Mouse (Mus musculus) liver, adult 2 months (tissue): Measurements from ENCODE around the gene Patl2. TPM values are rescaled to one million over a fixed set of nuclear protein-coding genes. Genes with fewer than 3 reads are reported as not detected.

ENCODE experiments used
- DNase-seq: peaks from one replicate; pipeline ENCODE4 v3.0.0-alpha.2; 2011; ENCODE audit warnings: low read depth, low spot score; ENCODE audit errors: extremely low read depth
- H3K27ac ChIP-seq: fragments of 200-500 bp; replicated peaks from 2 replicates; pipeline ENCODE4 v1.5.1; 2012; ENCODE audit warnings: low read depth, mild to moderate bottlenecking, control low read depth, inconsistent platforms, low read length; ENCODE audit not compliant: insufficient read depth
- H3K27me3 ChIP-seq: fragments of 200-500 bp; 2 replicates; pipeline ENCODE4 v1.6.1; 2012; ENCODE audit warnings: mild to moderate bottlenecking, moderate library complexity, low read length, inconsistent platforms; ENCODE audit not compliant: control insufficient read depth, insufficient read depth
- H3K36me3 ChIP-seq: fragments of 200-500 bp; 2 replicates; pipeline ENCODE4 v1.6.1; 2012; ENCODE audit warnings: low read length, inconsistent platforms; ENCODE audit not compliant: control insufficient read depth, insufficient read depth
- H3K4me1 ChIP-seq: fragments of 200-500 bp; 2 replicates; pipeline ENCODE4 v1.6.1; 2011; ENCODE audit warnings: low read length; ENCODE audit not compliant: control insufficient read depth, insufficient read depth
- H3K4me3 ChIP-seq: fragments of 200-500 bp; 2 replicates; pipeline ENCODE4 v1.5.1; 2011; ENCODE audit warnings: low read depth, mild to moderate bottlenecking, control low read depth, low read length, moderate library complexity; ENCODE audit not compliant: insufficient read depth
- H3K79me2 ChIP-seq: fragments of 200-500 bp; 2 replicates; pipeline ENCODE4 v1.6.1; 2012; ENCODE audit warnings: inconsistent platforms, mild to moderate bottlenecking, low read length, moderate library complexity; ENCODE audit not compliant: control insufficient read depth, insufficient read depth
- H3K9ac ChIP-seq: fragments of 200-500 bp; 2 replicates; pipeline ENCODE4 v1.6.1; 2012; ENCODE audit warnings: low read depth, mild to moderate bottlenecking, control low read depth, inconsistent platforms, low read length
- CTCF ChIP-seq: fragments of 200-500 bp; IDR thresholded peaks from 2 replicates; pipeline ENCODE4 v1.5.1; 2011; ENCODE audit warnings: low read depth, low read length, control low read depth
- POLR2A ChIP-seq: fragments of 200-500 bp; IDR thresholded peaks from 2 replicates; pipeline ENCODE4 v1.6.1; 2011; ENCODE audit warnings: low read length, control low read depth; ENCODE audit not compliant: insufficient read depth; ENCODE audit errors: extremely low read depth
- WGBS: fragments of 180-500 bp; shearing (Covaris S2); methylation state at CpG from one replicate; pipeline ENCODE4 v1.1.7; 2018; 5-methylcytosine and 5-hydroxymethylcytosine counted together
- polyA plus RNA-seq: library from polyadenylated mRNA; depleted of rRNA; stranded (reverse); fragments of >200 nt; gene quantifications from 2 replicates; pipeline ENCODE4 v1.2.3, GENCODE M21; 2012
- total RNA-seq: library from RNA; depleted of rRNA; stranded (reverse); fragments of >200 nt; gene quantifications from 2 replicates; pipeline ENCODE4 v1.2.3, GENCODE M21; 2014

The Patl2 gene
- total and polyA plus RNA-seq, 2 experiments: 0.09 TPM; not detected in 1

DNA sequence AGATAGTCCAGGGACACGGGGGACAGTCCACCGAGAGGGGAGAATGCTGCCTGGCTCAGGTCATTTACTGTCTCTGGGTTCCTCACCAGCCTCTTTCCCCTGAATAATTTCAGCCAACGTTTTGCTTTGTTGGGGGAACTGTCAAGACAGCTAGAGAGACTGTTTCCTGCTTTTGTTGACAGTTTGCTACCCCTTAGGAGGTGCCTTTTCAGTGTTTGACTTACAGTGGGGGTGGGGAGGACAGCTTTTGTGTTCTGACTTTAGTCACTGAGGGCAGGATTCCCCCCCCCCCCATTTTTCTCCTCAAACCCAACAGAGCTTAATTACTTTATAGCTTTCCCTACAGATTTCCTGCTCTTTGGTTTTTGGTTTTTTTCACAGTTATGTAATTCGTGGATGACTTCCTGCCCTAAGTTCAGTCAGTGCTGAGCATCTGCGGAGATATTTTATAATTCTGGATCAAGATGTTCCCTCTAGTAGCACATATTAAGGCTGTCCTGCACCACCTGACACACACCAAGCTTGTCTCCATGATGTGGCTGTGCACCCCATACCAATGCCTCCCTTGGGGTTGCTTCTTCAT is 59.1 kb downstream of the Patl2 start:
- TF ChIP-seq CTCF: no peak
- no peak for TF ChIP-seq POLR2A
- Histone ChIP-seq H3K4me1 (no peaks in the 10 kb centered on the region; the same call in 1 of the 2 replicates), H3K36me3 (no peaks in the 10 kb centered on the region), H3K9ac (no peak overlapping the region), H3K27ac (no peak overlapping the region), H3K4me3 (no peak overlapping the region), H3K79me2 (no peaks in the 10 kb centered on the region), H3K27me3 (no peaks in the 10 kb centered on the region)
- WGBS: 53% methylated on average over 5 of the region's 5 CpGs
- DNase-seq: no peak

DNA sequence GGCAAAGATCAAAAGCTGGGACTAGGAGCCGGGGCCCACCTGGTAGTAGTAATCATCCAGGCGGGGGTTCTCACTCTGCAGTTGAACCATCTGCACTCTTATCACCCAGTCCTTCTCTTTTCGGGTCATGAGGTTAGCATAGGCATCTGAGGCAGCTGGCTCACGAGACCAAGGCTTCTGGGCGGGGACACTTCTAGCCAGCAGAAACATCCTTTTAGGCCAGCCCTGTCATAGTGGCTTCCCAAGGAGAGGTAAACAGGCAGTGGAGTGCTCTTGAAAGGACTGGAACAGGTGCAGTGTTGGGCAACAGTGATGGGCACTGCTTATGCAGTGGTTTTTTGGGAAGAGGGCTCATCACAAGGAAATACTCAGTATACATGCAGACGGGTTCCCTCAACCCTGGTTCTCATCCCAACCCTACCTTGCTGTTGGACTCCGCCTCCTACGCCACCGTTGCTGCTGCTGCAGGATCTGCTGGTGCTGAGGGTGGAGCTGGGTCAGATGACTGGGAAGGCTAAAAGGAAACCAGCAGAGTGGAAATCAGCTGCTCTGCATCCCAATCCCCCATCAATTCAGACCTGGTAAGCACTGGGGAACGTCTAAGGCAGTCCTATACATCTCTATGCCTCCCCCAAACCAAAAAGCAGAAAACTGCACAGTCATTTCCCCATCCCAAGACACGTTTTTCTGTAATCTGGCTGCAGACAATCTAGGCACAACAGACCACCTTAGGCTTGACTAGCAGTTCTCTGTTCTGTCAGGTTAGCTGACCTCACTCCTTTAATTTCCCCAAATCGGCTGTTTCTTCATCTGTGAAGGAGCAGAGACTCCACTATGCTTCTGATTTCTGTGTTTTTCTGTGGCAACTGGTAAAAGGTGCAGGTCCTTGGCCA is 60.1 kb downstream of the Patl2 start:
- H3K4me3 ChIP-seq: no peak overlapping the region
- no peak for TF ChIP-seq CTCF
- TF ChIP-seq POLR2A: no peak
- H3K27me3 ChIP-seq: no peaks in the 10 kb centered on the region
- H3K79me2 ChIP-seq: no peaks in the 10 kb centered on the region
- no peak overlapping the region for H3K9ac ChIP-seq
- H3K4me1 ChIP-seq: no peaks in the 10 kb centered on the region; the same call in 1 of the 2 replicates
- H3K27ac ChIP-seq: no peak overlapping the region
- no peaks in the 10 kb centered on the region for H3K36me3 ChIP-seq
- WGBS: 75% methylated on average over 12 of the region's 12 CpGs
- DNase-seq: no peak

DNA sequence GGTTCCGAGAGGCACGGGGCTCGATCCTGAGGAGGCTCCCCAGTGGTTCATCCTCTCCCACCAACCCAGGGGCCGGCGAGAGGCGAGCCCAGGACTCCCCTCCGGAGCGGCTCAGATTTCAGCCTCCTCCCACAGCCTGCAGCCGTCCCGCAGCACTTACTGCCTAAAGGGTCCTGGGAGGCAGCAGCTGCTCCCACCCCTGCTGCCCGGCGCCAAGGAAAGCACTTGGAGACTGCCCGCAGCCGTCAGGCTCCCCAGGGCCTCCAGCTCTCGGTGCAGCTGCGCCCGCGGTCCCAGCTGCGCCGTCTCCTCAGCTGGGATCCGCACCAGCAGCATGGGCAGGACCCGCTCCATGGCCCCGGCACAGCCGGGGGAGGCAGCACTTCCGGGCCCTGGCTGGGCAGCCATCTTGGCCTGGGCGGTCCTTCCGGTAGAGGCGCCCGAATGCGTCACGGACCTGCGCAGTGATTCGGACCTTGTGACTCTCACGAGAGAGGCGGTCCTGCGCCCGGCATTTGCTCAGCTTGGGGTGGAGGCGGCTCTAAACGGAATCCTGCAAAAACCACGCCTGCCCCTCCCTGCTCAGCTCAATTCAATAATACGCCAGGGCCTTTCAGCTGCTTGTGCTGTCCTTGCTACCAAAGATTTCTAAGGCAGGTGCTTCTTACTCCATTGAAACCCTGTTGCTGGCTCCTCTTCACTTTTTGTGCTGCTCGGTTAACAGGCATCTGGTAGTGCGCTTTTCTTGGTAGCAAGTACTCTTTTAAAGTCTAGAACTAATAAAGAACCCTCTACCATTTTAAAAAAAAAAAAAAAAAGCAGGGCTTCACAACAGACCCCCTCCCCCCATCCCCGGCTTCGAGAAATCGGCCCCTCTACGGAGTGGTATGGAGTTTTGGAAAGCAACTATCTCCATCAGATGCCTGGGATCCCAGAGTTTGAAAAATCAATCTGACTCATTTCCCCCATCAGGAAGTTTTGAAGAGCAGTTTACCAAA is 67.7 kb downstream of the Patl2 start, which contains the start of gene Spg11:
TSS of gene Spg11 (minus strand) at position 426 of the 998 bp plus-strand sequence.
- peaks cover 4% of the 10 kb centered on the region; the same call in 1 of the 2 replicates for H3K4me1 ChIP-seq
- H3K27me3 ChIP-seq: no peaks in the 10 kb centered on the region
- WGBS: 1% methylated on average over 47 of the region's 47 CpGs
- H3K79me2 ChIP-seq: peaks cover 5% of the 10 kb centered on the region; the same call in 1 of the 2 replicates
- TF ChIP-seq CTCF (no peak), POLR2A (peak; percentile 93)
- peak within 1 kb of the TSS; percentile 79 for H3K27ac ChIP-seq
- peak; percentile 89 for DNase-seq
- H3K36me3 ChIP-seq: peaks cover 6% of the 10 kb centered on the region
- peak within 1 kb of the TSS; percentile 93 for H3K4me3 ChIP-seq
- peak within 1 kb of the TSS; percentile 98 for H3K9ac ChIP-seq

DNA sequence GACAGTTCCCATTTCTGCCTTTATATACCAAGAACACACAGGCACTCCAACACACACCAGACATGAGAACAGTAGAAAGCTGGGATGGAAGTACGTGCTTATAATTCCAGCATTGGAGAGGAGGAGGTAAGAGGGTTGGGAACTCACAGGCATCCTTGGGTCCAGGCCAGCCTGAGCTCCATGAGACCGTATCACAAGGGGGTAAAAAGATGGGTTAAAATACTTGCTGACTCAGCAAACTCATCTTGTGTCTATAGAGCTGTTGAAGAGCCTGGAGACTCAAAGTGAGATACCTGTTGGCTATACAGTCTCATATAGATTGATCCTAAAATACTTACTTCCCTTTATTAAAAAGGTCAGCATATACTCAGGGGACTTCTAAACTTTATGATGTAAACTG is 69.1 kb downstream of the Patl2 start:
- Histone ChIP-seq H3K79me2 (peaks cover 5% of the 10 kb centered on the region; the same call in 1 of the 2 replicates), H3K36me3 (peaks cover 9% of the 10 kb centered on the region), H3K27ac (no peak overlapping the region), H3K9ac (no peak overlapping the region), H3K4me3 (no peak overlapping the region), H3K27me3 (no peaks in the 10 kb centered on the region), H3K4me1 (peaks cover 4% of the 10 kb centered on the region; the same call in 1 of the 2 replicates)
- TF ChIP-seq POLR2A (no peak), CTCF (no peak)
- DNase-seq: no peak
- WGBS: 95% methylated on average over 2 of the region's 2 CpGs

DNA sequence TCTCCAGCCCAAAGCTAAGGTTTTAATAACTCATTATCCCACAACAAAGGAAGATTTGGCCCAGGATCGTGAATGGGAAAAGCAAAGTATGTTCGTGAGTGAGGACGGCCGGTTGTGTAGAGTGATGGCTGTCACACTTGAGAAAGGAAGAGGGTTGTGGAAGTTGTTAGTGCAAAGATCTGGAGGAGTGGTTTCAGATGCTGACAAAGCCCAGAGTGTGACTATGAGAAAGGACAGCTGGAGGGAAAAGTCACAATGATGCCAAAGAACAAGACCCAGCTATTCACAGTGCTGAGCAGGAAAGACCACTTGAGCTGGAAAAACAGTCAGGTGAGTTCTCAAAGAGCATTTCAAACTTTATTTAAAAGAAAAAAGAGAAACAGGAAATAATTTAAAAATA is 76.3 kb downstream of the Patl2 start:
- Histone ChIP-seq H3K27me3 (no peaks in the 10 kb centered on the region), H3K79me2 (no peaks in the 10 kb centered on the region; the same call in 1 of the 2 replicates), H3K36me3 (peaks cover 31% of the 10 kb centered on the region), H3K4me1 (no peaks in the 10 kb centered on the region; the same call in 1 of the 2 replicates), H3K4me3 (no peak overlapping the region), H3K9ac (no peak overlapping the region), H3K27ac (no peak overlapping the region)
- no peak for DNase-seq
- 91% methylated on average over 4 of the region's 4 CpGs for WGBS
- TF ChIP-seq POLR2A: no peak
